Mouse (Mus musculus) liver, embryonic 11.5 days (tissue): Measurements from ENCODE around the gene Cdh4. TPM values are rescaled to one million over a fixed set of nuclear protein-coding genes. Genes with fewer than 3 reads are reported as not detected.

Experiments used
- ATAC-seq: fragments of 200-750 bp; cut with Nextera tagmentation; replicated peaks from 2 replicates; pipeline ENCODE4 v1.8.0; 2017; ENCODE audit warnings: moderate number of reproducible peaks, mild to moderate bottlenecking, moderate TSS enrichment, moderate library complexity; ENCODE audit not compliant: low FRiP score
- DNase-seq: peaks from one replicate; pipeline ENCODE4 v3.0.0-alpha.2; 2017; ENCODE audit warnings: low spot score
- H3K27ac ChIP-seq: fragments of 300-500 bp; sonication (generic); 2 replicates; pipeline ENCODE4 v1.5.1; 2014; ENCODE audit warnings: mild to moderate bottlenecking, low read depth, low read length, control low read depth
- H3K27me3 ChIP-seq: fragments of 300-500 bp; sonication (generic); replicated peaks from 2 replicates; pipeline ENCODE4 v1.6.1; 2014; ENCODE audit warnings: low read length, mixed read lengths; ENCODE audit not compliant: control insufficient read depth, insufficient read depth
- H3K36me3 ChIP-seq: fragments of 300-500 bp; sonication (generic); 2 replicates; pipeline ENCODE4 v1.6.1; 2014; ENCODE audit warnings: mild to moderate bottlenecking, low read length, moderate library complexity, mixed read lengths; ENCODE audit not compliant: control insufficient read depth, insufficient read depth
- H3K4me1 ChIP-seq: fragments of 300-500 bp; sonication (generic); replicated peaks from 2 replicates; pipeline ENCODE4 v1.6.1; 2014; ENCODE audit warnings: low read length, mixed read lengths; ENCODE audit not compliant: control insufficient read depth, insufficient read depth
- H3K4me2 ChIP-seq: fragments of 300-500 bp; sonication (generic); 2 replicates; pipeline ENCODE4 v1.6.1; 2014; ENCODE audit warnings: mild to moderate bottlenecking, control low read depth, moderate library complexity
- H3K4me3 ChIP-seq: fragments of 300-500 bp; sonication (generic); 2 replicates; pipeline ENCODE4 v1.5.1; 2014; ENCODE audit warnings: low read depth, low read length, control low read depth
- H3K9ac ChIP-seq: fragments of 300-500 bp; sonication (generic); 2 replicates; pipeline ENCODE4 v1.6.1; 2014; ENCODE audit warnings: low read depth, low read length, control low read depth
- H3K9me3 ChIP-seq: fragments of 300-500 bp; sonication (generic); 2 replicates; pipeline ENCODE4 v1.6.1; 2016; ENCODE audit warnings: low read length, inconsistent platforms, mixed read lengths; ENCODE audit not compliant: control insufficient read depth
- WGBS: fragments of 180-500 bp; shearing (Covaris S2); extraction: QIAGEN DNeasy Blood & Tissue Kit; methylation state at CpG from one replicate; pipeline ENCODE4 v1.1.7; 2014; 5-methylcytosine and 5-hydroxymethylcytosine counted together
- polyA plus RNA-seq: library from polyadenylated mRNA; unstranded; fragments of >200 nt; fragmentation: Nextera tagmentation; extraction: Ambion mirVana; gene quantifications from 2 replicates; pipeline ENCODE4 v1.2.1, GENCODE M21; 2014

The Cdh4 gene
- polyA plus RNA-seq, 1 experiment from 2014 or later = 0.51 TPM

GRCm38 (mm10) chr2:179443959-179444358 lies 1.7 kb downstream of the Cdh4 start:
- Histone ChIP-seq H3K9me3 (peaks cover under 1% of the 10 kb centered on the region; the same call in 1 of the 2 replicates), H3K36me3 (no peaks in the 10 kb centered on the region), H3K4me3 (no peak overlapping the region), H3K27me3 (peaks cover 45% of the 10 kb centered on the region), H3K4me2 (peak overlapping the region; percentile 71), H3K9ac (no peak overlapping the region), H3K27ac (no peak overlapping the region), H3K4me1 (no peaks in the 10 kb centered on the region)
- WGBS = 28% methylated on average over 11 of the region's 11 CpGs
- no peak for DNase-seq
- no peak for ATAC-seq

- H3K4me2 ChIP-seq = no peak overlapping the region
- no peak overlapping the region for H3K9ac ChIP-seq
- H3K9me3 ChIP-seq = peaks cover 2% of the 10 kb centered on the region; the same call in 1 of the 2 replicates
- no peaks in the 10 kb centered on the region for H3K36me3 ChIP-seq
- ATAC-seq (no peak), DNase-seq (no peak)
- no peak overlapping the region for H3K4me3 ChIP-seq
- 87% methylated on average over 4 of the region's 4 CpGs for whole genome bisulfite sequencing
- H3K27me3 ChIP-seq = peaks cover 16% of the 10 kb centered on the region
- H3K27ac ChIP-seq = no peak overlapping the region
- no peaks in the 10 kb centered on the region for H3K4me1 ChIP-seq
These were observed 6.0 kb downstream of the Cdh4 start for GRCm38 (mm10) chr2:179448256-179448655.

- WGBS = 95% methylated on average over 1 of the region's 1 CpGs
- Histone ChIP-seq H3K27ac (no peak overlapping the region), H3K9me3 (peaks cover 2% of the 10 kb centered on the region; the same call in 1 of the 2 replicates), H3K9ac (no peak overlapping the region), H3K4me1 (no peaks in the 10 kb centered on the region), H3K4me3 (no peak overlapping the region), H3K36me3 (no peaks in the 10 kb centered on the region), H3K4me2 (no peak overlapping the region), H3K27me3 (peaks cover 8% of the 10 kb centered on the region)
- ATAC-seq (no peak), DNase-seq (no peak)
These were observed 6.8 kb downstream of the Cdh4 start for GRCm38 (mm10) chr2:179449018-179449417.

GRCm38 (mm10) chr2:179459196-179459595 lies 17.0 kb downstream of the Cdh4 start:
- Histone ChIP-seq H3K4me1 (no peaks in the 10 kb centered on the region), H3K9ac (no peak overlapping the region), H3K27ac (no peak overlapping the region), H3K36me3 (no peaks in the 10 kb centered on the region), H3K4me2 (no peak overlapping the region), H3K9me3 (peaks cover 52% of the 10 kb centered on the region), H3K4me3 (no peak overlapping the region), H3K27me3 (no peaks in the 10 kb centered on the region)
- ATAC-seq (no peak), DNase-seq (no peak)
- 84% methylated on average over 4 of the region's 4 CpGs for WGBS

- Histone ChIP-seq H3K27ac (no peak overlapping the region), H3K9me3 (peaks cover 54% of the 10 kb centered on the region), H3K4me2 (no peak overlapping the region), H3K4me3 (no peak overlapping the region), H3K36me3 (no peaks in the 10 kb centered on the region), H3K27me3 (no peaks in the 10 kb centered on the region), H3K9ac (no peak overlapping the region), H3K4me1 (no peaks in the 10 kb centered on the region)
- ATAC-seq (no peak), DNase-seq (no peak)
- WGBS = 83% methylated on average over 2 of the region's 2 CpGs
These were observed 17.4 kb downstream of the Cdh4 start for GRCm38 (mm10) chr2:179459606-179460005.

GRCm38 (mm10) chr2:179463514-179463913 lies 21.3 kb downstream of the Cdh4 start:
- 80% methylated on average over 4 of the region's 4 CpGs for WGBS
- DNase-seq = no peak
- no peak overlapping the region for H3K4me3 ChIP-seq
- peaks cover 59% of the 10 kb centered on the region for H3K9me3 ChIP-seq
- no peaks in the 10 kb centered on the region for H3K27me3 ChIP-seq
- ATAC-seq = no peak
- H3K27ac ChIP-seq = no peak overlapping the region
- no peak overlapping the region for H3K9ac ChIP-seq
- H3K4me1 ChIP-seq = no peaks in the 10 kb centered on the region
- H3K36me3 ChIP-seq = no peaks in the 10 kb centered on the region
- no peak overlapping the region for H3K4me2 ChIP-seq

GRCm38 (mm10) chr2:179467839-179468445 lies 25.7 kb downstream of the Cdh4 start:
- Histone ChIP-seq H3K4me3 (no peak overlapping the region), H3K27ac (no peak overlapping the region), H3K27me3 (no peaks in the 10 kb centered on the region), H3K4me2 (no peak overlapping the region), H3K4me1 (no peaks in the 10 kb centered on the region), H3K9me3 (peaks cover 25% of the 10 kb centered on the region), H3K9ac (no peak overlapping the region), H3K36me3 (no peaks in the 10 kb centered on the region)
- DNase-seq (no peak), ATAC-seq (no peak)
- 80% methylated on average over 8 of the region's 8 CpGs for WGBS

GRCm38 (mm10) chr2:179476622-179477021 lies 34.4 kb downstream of the Cdh4 start:
- no peak for DNase-seq
- WGBS = 76% methylated on average over 6 of the region's 6 CpGs
- ATAC-seq = no peak

GRCm38 (mm10) chr2:179480800-179481200 lies 38.6 kb downstream of the Cdh4 start:
- H3K27me3 ChIP-seq = no peaks in the 10 kb centered on the region
- H3K4me3 ChIP-seq = no peak overlapping the region
- no peak for ATAC-seq
- H3K27ac ChIP-seq = no peak overlapping the region
- no peaks in the 10 kb centered on the region for H3K9me3 ChIP-seq
- DNase-seq = no peak
- no peak overlapping the region for H3K4me2 ChIP-seq
- no peak overlapping the region for H3K9ac ChIP-seq
- no peaks in the 10 kb centered on the region for H3K4me1 ChIP-seq
- no peaks in the 10 kb centered on the region for H3K36me3 ChIP-seq
- WGBS = 77% methylated on average over 5 of the region's 5 CpGs

More at GRCm38 (mm10) chr2:179476622-179477021, 34.4 kb downstream of the Cdh4 start:
- H3K9ac ChIP-seq = no peak overlapping the region
- H3K4me2 ChIP-seq = no peak overlapping the region
- no peak overlapping the region for H3K4me3 ChIP-seq
- H3K27ac ChIP-seq = no peak overlapping the region
- no peaks in the 10 kb centered on the region for H3K36me3 ChIP-seq
- 0 out of 2 replicates have a peak, but pooled peaks cover 2% of the 10 kb centered on the region for H3K9me3 ChIP-seq
- H3K27me3 ChIP-seq = no peaks in the 10 kb centered on the region
- no peaks in the 10 kb centered on the region for H3K4me1 ChIP-seq
